Mouse (Mus musculus) kidney, adult 2 months (tissue): ENCODE results near the gene Ncoa6. TPM values are rescaled to one million over a fixed set of nuclear protein-coding genes. Genes with fewer than 3 reads are reported as not detected.

Source experiments
- DNase-seq: peaks from one replicate; pipeline ENCODE4 v3.0.0; 2021
- H3K27ac ChIP-seq: fragments of 200-500 bp; 2 replicates; pipeline ENCODE4 v1.5.1; 2012; ENCODE audit warnings: low read depth, low read length, control low read depth, inconsistent platforms; ENCODE audit not compliant: insufficient read depth
- H3K27me3 ChIP-seq: fragments of 200-500 bp; replicated peaks from 2 replicates; pipeline ENCODE4 v1.6.1; 2012; ENCODE audit warnings: mild to moderate bottlenecking, moderate library complexity, low read length, inconsistent platforms; ENCODE audit not compliant: control insufficient read depth, insufficient read depth
- H3K36me3 ChIP-seq: fragments of 200-500 bp; 2 replicates; pipeline ENCODE4 v1.6.1; 2012; ENCODE audit warnings: mild to moderate bottlenecking, moderate library complexity, low read length, inconsistent platforms; ENCODE audit not compliant: control insufficient read depth, insufficient read depth
- H3K4me1 ChIP-seq: fragments of 200-500 bp; 2 replicates; pipeline ENCODE4 v1.6.1; 2011; ENCODE audit warnings: low read length; ENCODE audit not compliant: control insufficient read depth, insufficient read depth
- H3K4me3 ChIP-seq: fragments of 200-500 bp; 2 replicates; pipeline ENCODE4 v1.5.1; 2011; ENCODE audit warnings: mild to moderate bottlenecking, low read depth, low read length, control low read depth; ENCODE audit not compliant: insufficient read depth
- CTCF ChIP-seq: fragments of 200-500 bp; conservative IDR thresholded peaks from 2 replicates; pipeline ENCODE4 v1.5.1; 2011; ENCODE audit warnings: low read depth, mild to moderate bottlenecking, control low read depth, low read length, moderate library complexity, mixed read lengths; ENCODE audit not compliant: insufficient read depth, insufficient read length
- POLR2A ChIP-seq: fragments of 200-500 bp; IDR thresholded peaks from one replicate; pipeline ENCODE4 v1.6.1; 2011; ENCODE audit warnings: low read depth, low read length, control low read depth
- WGBS: fragments of 180-500 bp; shearing (Covaris S2); methylation state at CpG from one replicate; pipeline ENCODE4 v1.1.7; 2018; 5-methylcytosine and 5-hydroxymethylcytosine counted together
- polyA plus RNA-seq: library from polyadenylated mRNA; depleted of rRNA; stranded (reverse); fragments of >200 nt; gene quantifications from 2 replicates; pipeline ENCODE4 v1.2.3, GENCODE M21; 2012

The Ncoa6 gene
- polyA plus RNA-seq, 1 experiment = 25.4 TPM

- peak overlapping the region; percentile 69 for H3K4me3 ChIP-seq
- TF ChIP-seq POLR2A = no peak
- H3K4me1 ChIP-seq = peaks cover 21% of the 10 kb centered on the region; the same call in 1 of the 2 replicates
- peak; percentile 37 for DNase-seq
- 1% methylated on average over 11 of the region's 11 CpGs for whole genome bisulfite sequencing
- no peaks in the 10 kb centered on the region for H3K27me3 ChIP-seq
- H3K36me3 ChIP-seq = peaks cover 4% of the 10 kb centered on the region; the same call in 1 of the 2 replicates
- peak overlapping the region; percentile 76 for H3K27ac ChIP-seq
Observed at GRCm38 (mm10) chr2:155381060-155381437, 92.6 kb downstream of the Ncoa6 start.

- H3K4me1 ChIP-seq = peaks cover 21% of the 10 kb centered on the region; the same call in 1 of the 2 replicates
- no peaks in the 10 kb centered on the region; the same call in 1 of the 2 replicates for H3K36me3 ChIP-seq
- DNase-seq = peak; percentile 87
- H3K27ac ChIP-seq = peak within 1 kb of the TSS; percentile 96
- no peak for TF ChIP-seq POLR2A
- TF ChIP-seq CTCF = no peak
- no peaks in the 10 kb centered on the region for H3K27me3 ChIP-seq
- peak within 1 kb of the TSS; percentile 80 for H3K4me3 ChIP-seq
- 32% methylated on average over 8 of the region's 8 CpGs for WGBS
Observed at GRCm38 (mm10) chr2:155380261-155381059, 93.2 kb downstream of the Ncoa6 start, which contains the start of gene Trp53inp2. Gene Trp53inp2, plus strand, starts transcription at chr2:155381059.

GRCm38 (mm10) chr2:155376191-155376590 lies 97.5 kb downstream of the Ncoa6 start:
- H3K27me3 ChIP-seq = no peaks in the 10 kb centered on the region
- WGBS = 88% methylated on average over 10 of the region's 10 CpGs
- H3K27ac ChIP-seq = no peak overlapping the region
- no peak overlapping the region for H3K4me3 ChIP-seq
- TF ChIP-seq POLR2A (no peak), CTCF (no peak)
- no peak for DNase-seq
- H3K36me3 ChIP-seq = no peaks in the 10 kb centered on the region
- H3K4me1 ChIP-seq = peaks cover 10% of the 10 kb centered on the region; the same call in 1 of the 2 replicates

GRCm38 (mm10) chr2:155374521-155374920 lies 99.2 kb downstream of the Ncoa6 start:
- no peaks in the 10 kb centered on the region for H3K36me3 ChIP-seq
- H3K27ac ChIP-seq = no peak overlapping the region
- H3K27me3 ChIP-seq = no peaks in the 10 kb centered on the region
- H3K4me3 ChIP-seq = no peak overlapping the region
- no peak for DNase-seq
- H3K4me1 ChIP-seq = no peaks in the 10 kb centered on the region
- TF ChIP-seq CTCF (no peak), POLR2A (no peak)

- Histone ChIP-seq H3K27ac (no peak overlapping the region), H3K27me3 (no peaks in the 10 kb centered on the region), H3K4me3 (no peak overlapping the region), H3K4me1 (no peaks in the 10 kb centered on the region; the same call in 1 of the 2 replicates), H3K36me3 (no peaks in the 10 kb centered on the region)
- 73% methylated on average over 1 of the region's 1 CpGs for WGBS
- no peak for TF ChIP-seq CTCF
- TF ChIP-seq POLR2A = no peak
- no peak for DNase-seq
Observed at GRCm38 (mm10) chr2:155373886-155374285, 99.8 kb downstream of the Ncoa6 start.

- no peak for TF ChIP-seq CTCF
Observed at GRCm38 (mm10) chr2:155373302-155373701, 100.4 kb downstream of the Ncoa6 start.

GRCm38 (mm10) chr2:155372451-155372850 lies 101.2 kb downstream of the Ncoa6 start:
- no peak overlapping the region for H3K27ac ChIP-seq
- no peak overlapping the region for H3K4me3 ChIP-seq
- no peak for DNase-seq
- peaks cover 3% of the 10 kb centered on the region; the same call in 1 of the 2 replicates for H3K4me1 ChIP-seq
- H3K27me3 ChIP-seq = no peaks in the 10 kb centered on the region
- 50% methylated on average over 4 of the region's 4 CpGs for WGBS
- TF ChIP-seq CTCF (no peak), POLR2A (no peak)
- no peaks in the 10 kb centered on the region for H3K36me3 ChIP-seq

More at GRCm38 (mm10) chr2:155373302-155373701, 100.4 kb downstream of the Ncoa6 start:
- WGBS = 83% methylated on average over 1 of the region's 1 CpGs
- Histone ChIP-seq H3K27ac (no peak overlapping the region), H3K36me3 (no peaks in the 10 kb centered on the region), H3K4me1 (no peaks in the 10 kb centered on the region; the same call in 1 of the 2 replicates), H3K4me3 (no peak overlapping the region), H3K27me3 (no peaks in the 10 kb centered on the region)
- DNase-seq = no peak
